Mouse (Mus musculus): ENCODE results near the gene Aldh2.
A peak's percentile ranks its signal among the peaks of the same experiment; 100 is the strongest.
"Not testable (repeated sequence)": the region's sequence is repeated elsewhere in the genome, so short reads cannot be mapped to it uniquely, and the experiment has no call there.

Aldh2 gene

GRCm38 (mm10) chr5:121593451-121594401 is at the start of gene Aldh2:
Gene Aldh2 (minus strand): TSS chr5:121593824.
- peak; percentile 94 for DNase-seq

GRCm38 (mm10) chr5:121639601-121640000 is 46.0 kb upstream of the Aldh2 start:
- DNase-seq, result no peak

- DNase-seq, result no peak
Observed at GRCm38 (mm10) chr5:121637296-121637695, 43.7 kb upstream of the Aldh2 start.

DNA sequence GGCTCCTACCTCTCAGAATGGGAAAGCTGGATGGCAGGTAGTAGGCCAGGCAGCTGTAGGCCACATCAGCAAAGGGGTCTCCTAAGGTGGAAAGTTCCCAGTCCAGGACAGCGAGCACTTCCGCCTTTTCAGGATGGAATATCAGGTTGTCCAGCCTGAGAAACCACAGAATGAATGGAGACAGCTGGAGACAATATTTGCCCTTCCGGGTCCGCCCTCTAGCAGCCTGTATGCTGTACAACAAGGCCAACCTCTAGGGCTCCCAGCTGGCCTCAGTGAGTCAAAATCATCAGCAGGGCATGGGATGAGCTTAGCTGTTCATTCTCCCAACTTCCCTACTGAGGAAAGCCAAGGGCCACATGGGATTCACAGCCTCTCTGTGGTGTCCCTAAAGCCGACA is 41.0 kb upstream of the Aldh2 start:
- DNase-seq, result no peak

GRCm38 (mm10) chr5:121632804-121633203 is 39.2 kb upstream of the Aldh2 start:
- DNase-seq, result no peak

- peak; percentile 61 for DNase-seq
Observed at GRCm38 (mm10) chr5:121631106-121631647, 37.6 kb upstream of the Aldh2 start.

- peak; percentile 92 for DNase-seq
Observed at GRCm38 (mm10) chr5:121627871-121628270, 34.2 kb upstream of the Aldh2 start.

DNA sequence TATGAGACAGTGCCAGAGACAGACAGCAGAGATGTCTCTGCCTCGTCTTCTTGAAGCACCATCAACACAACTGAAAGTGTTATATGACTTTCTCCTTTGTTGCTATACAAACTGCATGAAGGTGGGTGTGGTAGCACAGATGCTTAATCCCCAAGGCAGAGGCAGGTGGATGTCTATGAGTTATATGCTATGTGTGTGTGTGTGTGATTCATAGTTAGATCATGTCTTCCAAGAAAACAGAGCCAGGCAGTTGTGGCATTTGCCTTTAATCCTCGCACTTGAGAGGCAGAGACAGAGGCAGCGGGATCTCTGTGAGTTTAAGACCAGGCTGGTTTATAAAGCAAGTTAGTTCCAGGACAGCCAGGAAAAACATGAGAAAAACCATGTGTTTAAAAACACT is 29.6 kb upstream of the Aldh2 start:
- DNase-seq, result no peak

DNA sequence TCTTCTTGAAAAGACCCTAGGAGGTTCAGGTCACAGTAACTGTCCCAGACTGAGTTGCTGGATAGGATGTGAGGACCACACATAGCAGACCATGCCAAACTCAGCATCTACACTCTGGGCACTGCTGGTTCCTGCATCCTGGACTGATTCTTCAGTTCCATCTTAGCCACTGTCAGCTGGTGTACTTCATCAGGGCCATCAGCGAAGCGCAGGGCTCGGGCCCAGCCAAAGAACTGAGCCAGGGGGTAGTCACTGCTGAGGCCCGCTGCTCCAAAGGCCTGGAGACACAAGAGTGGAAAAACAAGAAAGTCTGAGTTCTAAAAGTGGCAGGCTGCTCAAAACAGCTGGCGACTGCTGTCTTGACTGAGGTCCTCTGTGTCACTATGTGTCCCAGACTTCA is 27.5 kb upstream of the Aldh2 start:
- no peak for DNase-seq

DNA sequence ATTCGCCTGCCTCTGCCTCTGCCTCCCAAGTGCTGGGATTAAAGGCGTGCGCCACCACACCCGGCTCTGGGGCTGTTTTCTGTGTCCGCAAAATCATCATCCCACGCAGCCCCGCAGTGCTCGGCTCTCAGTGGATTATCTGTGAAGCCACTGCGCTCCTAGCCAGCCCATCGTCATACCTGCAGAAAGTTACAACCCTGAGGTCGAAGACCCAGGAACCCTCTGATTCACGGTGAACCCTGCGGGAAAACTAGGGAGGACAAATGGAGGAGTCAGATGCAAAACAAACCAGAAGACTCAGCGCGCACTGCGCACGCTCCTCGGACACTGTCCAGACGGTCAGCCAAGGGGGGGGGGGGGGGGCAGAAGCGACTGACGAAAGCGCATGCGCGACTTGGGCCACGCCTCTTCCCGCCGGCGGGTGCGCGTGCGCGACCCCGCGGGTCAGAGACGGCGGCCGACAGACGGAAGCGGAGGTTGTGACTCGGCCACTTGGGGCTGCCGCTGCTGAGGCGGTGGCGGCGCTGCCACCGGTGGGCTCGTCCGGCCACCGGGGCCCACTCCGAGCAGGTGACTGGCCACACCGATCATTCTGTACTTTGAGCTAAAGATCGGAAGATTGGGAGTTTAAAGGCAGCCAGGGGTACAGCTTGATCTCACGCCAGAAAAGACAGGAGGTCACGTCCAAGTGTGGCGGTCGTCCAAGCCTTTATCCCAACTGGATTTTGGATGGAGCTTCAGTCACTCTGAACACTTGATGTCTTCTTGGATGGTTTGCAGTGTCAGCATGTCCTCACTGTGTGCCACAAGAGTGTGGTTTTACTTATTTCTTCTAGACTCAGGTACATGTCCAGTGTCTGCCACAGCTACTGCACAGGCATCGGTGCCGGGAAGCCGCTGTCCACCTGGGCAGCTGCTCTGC is 25.2 kb upstream of the Aldh2 start, which contains the start of gene Acad12:
Gene Acad12 (minus strand): TSS at position 347 of the 922 bp plus-strand sequence.
- DNase-seq, result peak; percentile 86

DNA sequence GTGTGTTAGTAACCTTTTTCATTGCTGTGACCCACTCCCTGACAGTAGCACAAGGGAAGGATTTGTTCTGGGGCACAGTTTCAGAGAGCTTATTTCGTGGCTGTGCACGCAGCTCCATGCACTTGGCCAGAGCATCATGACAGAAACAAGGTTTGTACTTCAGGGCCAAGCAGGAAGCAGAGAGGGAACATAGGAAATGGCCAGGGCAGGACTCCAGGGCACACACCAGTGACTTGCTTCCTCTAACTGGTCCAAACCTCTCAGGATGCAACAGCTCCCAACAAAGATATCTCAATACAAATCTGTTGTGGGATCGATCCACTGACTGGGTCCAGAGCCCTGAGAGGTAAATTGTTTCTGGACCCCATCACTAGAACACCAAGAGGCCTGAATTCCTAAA is 21.3 kb upstream of the Aldh2 start:
- DNase-seq, result not testable (repeated sequence)

DNA sequence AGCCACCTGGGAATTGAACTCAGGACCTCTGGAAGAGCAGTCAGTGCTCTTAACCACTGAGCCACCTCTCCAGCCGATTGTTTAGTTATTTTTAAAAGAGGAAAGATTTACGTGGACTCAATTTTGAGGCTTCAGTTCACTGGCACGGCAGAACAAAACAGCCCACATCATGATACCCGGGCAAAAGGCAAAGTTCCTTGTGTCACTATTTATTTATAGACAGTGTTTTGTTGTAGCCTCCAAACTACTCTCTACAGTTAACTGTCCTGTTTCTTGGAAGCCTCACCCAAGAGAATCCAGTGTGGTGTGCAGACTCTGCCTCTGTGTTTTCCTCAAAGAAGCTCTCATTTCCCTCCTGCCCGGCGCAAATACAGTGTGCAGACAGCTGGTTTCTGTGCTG is 18.4 kb upstream of the Aldh2 start:
- DNase-seq, result no peak

- DNase-seq, result peak; percentile 52
Observed at GRCm38 (mm10) chr5:121609556-121610135, 16.0 kb upstream of the Aldh2 start.

DNA sequence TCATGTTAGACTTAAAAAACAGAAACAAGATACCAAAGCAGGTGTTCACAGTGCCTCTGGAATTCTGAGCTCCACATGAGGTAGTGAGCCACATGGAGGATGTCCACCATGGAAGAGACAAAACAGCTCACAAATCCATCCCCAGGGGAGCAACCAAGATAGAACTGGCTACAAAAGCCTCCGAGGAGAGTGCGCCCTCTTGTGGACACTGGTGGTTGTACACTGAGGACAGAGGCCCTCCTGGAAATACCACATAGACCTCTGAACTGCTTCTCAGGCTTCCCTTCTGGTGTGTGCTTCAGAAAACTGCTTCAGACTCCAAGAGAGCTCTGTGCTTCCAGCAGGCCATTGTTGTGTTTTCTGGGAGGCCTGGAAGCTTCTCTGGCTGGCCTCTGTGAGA is 12.5 kb upstream of the Aldh2 start:
- DNase-seq, result peak; percentile 93

GRCm38 (mm10) chr5:121603815-121604214 is 10.2 kb upstream of the Aldh2 start:
- DNase-seq, result not testable (repeated sequence)

DNA sequence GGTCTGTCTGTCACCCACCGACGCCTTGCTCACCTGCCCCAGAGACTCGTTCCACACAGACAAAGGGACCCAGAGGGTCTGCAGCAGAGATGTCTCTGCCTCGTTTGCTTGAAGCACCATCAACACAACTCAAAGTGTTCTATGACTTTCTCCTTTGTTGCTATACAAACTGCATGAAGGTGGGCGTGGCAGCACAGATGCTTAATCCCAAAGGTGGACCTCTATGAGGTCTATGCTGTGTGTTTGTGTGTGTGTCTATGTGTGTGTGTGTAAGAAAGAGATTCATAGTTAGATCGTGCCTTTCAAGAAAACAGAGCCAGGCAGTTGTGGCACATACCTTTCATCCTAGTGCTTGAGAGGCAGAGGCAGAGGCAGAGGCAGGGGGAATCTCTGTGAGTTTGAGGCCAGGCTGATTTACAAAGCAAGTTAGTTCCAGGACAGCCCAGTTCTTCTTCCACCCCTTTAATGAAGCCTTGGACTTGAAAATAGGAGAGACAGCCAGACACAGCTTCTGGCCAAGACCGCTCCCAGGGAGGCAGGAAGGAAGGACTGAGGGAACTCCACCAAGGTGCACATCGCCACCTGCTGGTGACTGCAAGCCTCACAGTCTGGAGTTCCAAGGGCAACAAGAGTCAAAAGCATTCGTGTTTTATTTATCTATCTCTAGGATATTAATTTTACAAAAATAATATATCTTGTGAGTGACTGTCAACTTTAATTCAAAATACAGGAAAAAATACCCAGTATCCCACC is 8.1 kb upstream of the Aldh2 start:
- peak; percentile 95 for DNase-seq

- DNase-seq, result no peak
Observed at GRCm38 (mm10) chr5:121598871-121599610, 5.4 kb upstream of the Aldh2 start.

GRCm38 (mm10) chr5:121597991-121598537 is 4.4 kb upstream of the Aldh2 start:
- no peak for DNase-seq

DNA sequence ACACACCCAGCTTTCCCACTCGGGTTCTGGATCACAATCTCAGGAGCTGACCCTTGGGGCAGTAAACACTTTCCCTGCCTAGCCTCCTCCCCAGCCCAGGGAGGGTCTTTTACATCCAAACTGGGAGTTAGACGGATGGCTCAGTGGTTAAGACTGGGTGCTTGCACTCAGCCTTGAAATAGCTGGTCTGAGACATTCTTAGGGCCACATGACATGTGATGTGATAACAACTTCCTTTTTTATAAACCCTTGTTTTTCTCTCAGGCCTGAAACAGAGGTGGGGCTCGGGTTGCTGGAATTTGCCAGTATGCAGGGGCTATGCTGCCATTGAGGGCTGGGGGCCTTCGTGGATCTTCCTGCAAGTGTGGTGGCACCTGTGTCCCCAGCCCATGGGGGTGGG is 3.7 kb upstream of the Aldh2 start:
- DNase-seq, result no peak

GRCm38 (mm10) chr5:121596226-121596625 is 2.6 kb upstream of the Aldh2 start:
- no peak for DNase-seq

DNA sequence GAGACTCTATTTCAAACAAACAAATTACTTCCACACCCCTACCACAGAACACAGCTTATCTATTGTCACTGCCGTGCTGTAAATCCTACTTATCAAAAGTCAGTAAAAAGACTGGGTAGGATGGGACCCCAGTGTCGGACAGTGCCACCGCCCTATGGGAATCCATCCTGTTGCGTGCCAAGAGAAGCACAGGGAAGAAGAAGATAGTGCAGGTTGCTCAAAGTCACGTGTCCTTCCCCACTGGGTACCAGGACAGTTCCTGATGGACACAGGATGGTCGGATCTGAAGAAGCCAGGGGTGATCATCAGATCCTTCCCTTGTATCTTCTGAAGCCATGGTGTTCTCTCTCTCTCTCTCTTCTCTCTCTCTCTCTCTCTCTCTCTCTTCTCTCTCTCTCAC is 2.1 kb upstream of the Aldh2 start:
- DNase-seq, result no peak

Data from thymus, postnatal 4 days (tissue).